Mouse (Mus musculus) c-Kit-positive CD71-negative TER-119-negative erythroid progenitor cells, embryonic 14.5 days (primary cell): ENCODE measurements around the gene Pcgf2.
"Not testable (repeated sequence)": the region's sequence is repeated elsewhere in the genome, so short reads cannot be mapped to it uniquely, and the experiment has no call there.

Experiments
- DNase-seq: peaks from one replicate; pipeline ENCODE4 v3.0.0-alpha.2; 2013; ENCODE audit warnings: low read depth

Gene Pcgf2

GRCm38 (mm10) chr11:97700003-97700745, at the start of gene Pcgf2:
Gene Pcgf2 (minus strand): TSS chr11:97700497.
- DNase-seq: no peak

GRCm38 (mm10) chr11:97748496-97748895, 48.2 kb upstream of the Pcgf2 start:
- DNase-seq: no peak

GRCm38 (mm10) chr11:97747773-97748172, 47.5 kb upstream of the Pcgf2 start:
- no peak for DNase-seq

- DNase-seq: no peak
These were observed 45.0 kb upstream of the Pcgf2 start for GRCm38 (mm10) chr11:97745331-97745721.

GRCm38 (mm10) chr11:97744718-97745330, 44.5 kb upstream of the Pcgf2 start:
- DNase-seq: peak; percentile 99

GRCm38 (mm10) chr11:97744063-97744717, 43.9 kb upstream of the Pcgf2 start, which contains the start of gene Pip4k2b:
Gene Pip4k2b (minus strand): TSS chr11:97744704.
- DNase-seq: no peak

- no peak for DNase-seq
These were observed 43.1 kb upstream of the Pcgf2 start for GRCm38 (mm10) chr11:97743423-97743822.

GRCm38 (mm10) chr11:97742591-97742990, 42.3 kb upstream of the Pcgf2 start:
- DNase-seq: no peak

GRCm38 (mm10) chr11:97742157-97742556, 41.9 kb upstream of the Pcgf2 start:
- DNase-seq: no peak

- no peak for DNase-seq
These were observed 39.9 kb upstream of the Pcgf2 start for GRCm38 (mm10) chr11:97740190-97740589.

GRCm38 (mm10) chr11:97739155-97739554, 38.9 kb upstream of the Pcgf2 start:
- no peak for DNase-seq

GRCm38 (mm10) chr11:97738703-97739102, 38.4 kb upstream of the Pcgf2 start:
- DNase-seq: no peak

- DNase-seq: no peak
These were observed 37.3 kb upstream of the Pcgf2 start for GRCm38 (mm10) chr11:97737600-97737999.

- DNase-seq: no peak
These were observed 36.3 kb upstream of the Pcgf2 start for GRCm38 (mm10) chr11:97736645-97737044.

GRCm38 (mm10) chr11:97734810-97735209, 34.5 kb upstream of the Pcgf2 start:
- not testable (repeated sequence) for DNase-seq

- DNase-seq: no peak
These were observed 33.4 kb upstream of the Pcgf2 start for GRCm38 (mm10) chr11:97733689-97734088.

GRCm38 (mm10) chr11:97728730-97729129, 28.4 kb upstream of the Pcgf2 start:
- no peak for DNase-seq

- no peak for DNase-seq
These were observed 28.0 kb upstream of the Pcgf2 start for GRCm38 (mm10) chr11:97728311-97728710.

GRCm38 (mm10) chr11:97723709-97724108, 23.4 kb upstream of the Pcgf2 start:
- DNase-seq: no peak

- DNase-seq: no peak
These were observed 21.0 kb upstream of the Pcgf2 start for GRCm38 (mm10) chr11:97721338-97721737.

- no peak for DNase-seq
These were observed 18.7 kb upstream of the Pcgf2 start for GRCm38 (mm10) chr11:97719041-97719440.

GRCm38 (mm10) chr11:97718281-97718860, 18.1 kb upstream of the Pcgf2 start:
- DNase-seq: no peak
